Mouse (Mus musculus): ENCODE results near the gene Lmx1b. TPM values are rescaled to one million over a fixed set of nuclear protein-coding genes. Genes with fewer than 3 reads are reported as not detected.
A peak's percentile ranks its signal among the peaks of the same experiment; 100 is the strongest.

Lmx1b gene
- polyA plus RNA-seq, 1 experiment from 2014 or later = 1.6 TPM

DNA sequence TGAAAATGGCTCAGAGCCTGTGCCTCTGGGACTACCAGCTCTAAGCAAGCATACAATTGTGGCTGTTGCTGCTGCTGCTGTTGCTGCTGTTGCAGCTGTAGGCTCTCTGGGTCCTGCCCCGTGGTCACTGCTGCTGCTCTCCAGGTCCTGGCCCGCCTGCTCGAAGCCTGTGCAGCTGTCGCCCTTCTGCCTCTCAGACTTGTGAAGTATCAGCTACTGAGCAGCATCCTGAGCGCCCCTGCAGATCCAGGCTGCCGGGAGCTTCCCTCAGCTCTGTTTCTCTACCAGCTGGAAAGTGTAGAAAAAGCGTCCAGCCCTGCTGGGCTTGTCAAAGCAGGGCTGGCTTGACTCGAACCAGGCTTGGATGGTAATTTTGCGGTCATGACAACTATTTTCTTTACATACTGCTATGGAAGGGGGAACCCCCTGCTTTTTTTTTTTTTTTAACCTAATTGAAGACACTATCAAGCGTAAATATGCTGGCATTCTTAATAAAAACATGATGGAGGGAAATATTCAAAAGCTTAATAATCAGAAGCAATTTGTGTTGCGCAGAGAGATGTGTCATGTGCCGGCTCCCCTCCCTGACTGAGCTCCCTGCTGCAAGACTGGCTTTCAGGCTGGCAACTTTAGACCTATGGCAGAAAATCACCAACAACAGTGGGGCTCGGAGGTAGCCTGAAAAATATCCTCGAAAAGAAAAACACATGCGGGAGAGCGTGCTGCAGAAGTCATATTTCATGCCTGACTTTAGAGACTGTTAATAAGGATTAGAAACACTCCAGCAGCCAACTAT, 13.9 kb downstream of the Lmx1b start:
- Histone ChIP-seq H3K4me2 (ENCODE audit: low read depth) (no peak overlapping the region), H3K9ac (ENCODE audit: low read length) (no peak overlapping the region), H3K4me3 (ENCODE audit: low read depth, low read length) (no peak overlapping the region), H3K36me3 (ENCODE audit: control insufficient read depth, insufficient read depth, low read length) (no peaks in the 10 kb centered on the region), H3K27me3 (ENCODE audit: control insufficient read depth, insufficient read depth, low read length) (peaks cover 81% of the 10 kb centered on the region), H3K9me3 (ENCODE audit: control insufficient read depth, low read length) (no peaks in the 10 kb centered on the region), H3K4me1 (ENCODE audit: control insufficient read depth, insufficient read depth, low read length) (peaks cover 26% of the 10 kb centered on the region), H3K27ac (ENCODE audit: low read depth, low read length) (no peak overlapping the region)
- WGBS = 19% methylated on average over 16 of the region's 16 CpGs
- DNase-seq (ENCODE audit: low spot score) (no peak), ATAC-seq (ENCODE audit: insufficient read depth, low FRiP score, low TSS enrichment) (no peak)

- Histone ChIP-seq H3K9ac (ENCODE audit: low read length) (no peak overlapping the region), H3K4me1 (ENCODE audit: control insufficient read depth, insufficient read depth, low read length) (peaks cover 9% of the 10 kb centered on the region; the same call in 1 of the 2 replicates), H3K27ac (ENCODE audit: low read depth, low read length) (no peak overlapping the region), H3K27me3 (ENCODE audit: control insufficient read depth, insufficient read depth, low read length) (peaks cover 55% of the 10 kb centered on the region), H3K9me3 (ENCODE audit: control insufficient read depth, low read length) (no peaks in the 10 kb centered on the region), H3K36me3 (ENCODE audit: control insufficient read depth, insufficient read depth, low read length) (no peaks in the 10 kb centered on the region), H3K4me3 (ENCODE audit: low read depth, low read length) (no peak overlapping the region), H3K4me2 (ENCODE audit: low read depth) (no peak overlapping the region)
- DNase-seq (ENCODE audit: low spot score) (no peak), ATAC-seq (ENCODE audit: insufficient read depth, low FRiP score, low TSS enrichment) (no peak)
- WGBS = 62% methylated on average over 9 of the region's 9 CpGs
Observed at GRCm38 (mm10) chr2:33617670-33618069, 22.6 kb downstream of the Lmx1b start.

- H3K27me3 ChIP-seq (ENCODE audit: control insufficient read depth, insufficient read depth, low read length) = peaks cover 54% of the 10 kb centered on the region
Observed at GRCm38 (mm10) chr2:33616411-33616843, 23.9 kb downstream of the Lmx1b start.

GRCm38 (mm10) chr2:33615843-33616344, 24.4 kb downstream of the Lmx1b start:
- no peak overlapping the region for H3K9ac ChIP-seq (ENCODE audit: low read length)
- peak; percentile 65 for DNase-seq (ENCODE audit: low spot score)
- ATAC-seq (ENCODE audit: insufficient read depth, low FRiP score, low TSS enrichment) = peak; percentile 66
- H3K9me3 ChIP-seq (ENCODE audit: control insufficient read depth, low read length) = no peaks in the 10 kb centered on the region
- H3K27me3 ChIP-seq (ENCODE audit: control insufficient read depth, insufficient read depth, low read length) = peaks cover 54% of the 10 kb centered on the region
- WGBS = 3% methylated on average over 17 of the region's 17 CpGs
- H3K4me3 ChIP-seq (ENCODE audit: low read depth, low read length) = peak overlapping the region; percentile 23
- peaks cover 9% of the 10 kb centered on the region; the same call in 1 of the 2 replicates for H3K4me1 ChIP-seq (ENCODE audit: control insufficient read depth, insufficient read depth, low read length)
- peak overlapping the region; percentile 47 for H3K4me2 ChIP-seq (ENCODE audit: low read depth)
- peak overlapping the region; percentile 73 for H3K27ac ChIP-seq (ENCODE audit: low read depth, low read length)
- no peaks in the 10 kb centered on the region for H3K36me3 ChIP-seq (ENCODE audit: control insufficient read depth, insufficient read depth, low read length)

More at GRCm38 (mm10) chr2:33616411-33616843, 23.9 kb downstream of the Lmx1b start:
- peak; percentile 80 for ATAC-seq (ENCODE audit: insufficient read depth, low FRiP score, low TSS enrichment)
- Histone ChIP-seq H3K4me2 (ENCODE audit: low read depth) (peak overlapping the region; percentile 47), H3K27ac (ENCODE audit: low read depth, low read length) (peak overlapping the region; percentile 73), H3K9ac (ENCODE audit: low read length) (no peak overlapping the region), H3K4me1 (ENCODE audit: control insufficient read depth, insufficient read depth, low read length) (peaks cover 9% of the 10 kb centered on the region; the same call in 1 of the 2 replicates), H3K36me3 (ENCODE audit: control insufficient read depth, insufficient read depth, low read length) (no peaks in the 10 kb centered on the region), H3K9me3 (ENCODE audit: control insufficient read depth, low read length) (no peaks in the 10 kb centered on the region), H3K4me3 (ENCODE audit: low read depth, low read length) (peak overlapping the region; percentile 23)
- peak; percentile 81 for DNase-seq (ENCODE audit: low spot score)
- WGBS = under 1% methylated on average over 30 of the region's 30 CpGs

- Histone ChIP-seq H3K4me2 (ENCODE audit: low read depth) (no peak overlapping the region), H3K9me3 (ENCODE audit: control insufficient read depth, low read length) (no peaks in the 10 kb centered on the region), H3K27ac (ENCODE audit: low read depth, low read length) (no peak overlapping the region), H3K4me1 (ENCODE audit: control insufficient read depth, insufficient read depth, low read length) (peaks cover 18% of the 10 kb centered on the region), H3K4me3 (ENCODE audit: low read depth, low read length) (no peak overlapping the region), H3K9ac (ENCODE audit: low read length) (no peak overlapping the region), H3K27me3 (ENCODE audit: control insufficient read depth, insufficient read depth, low read length) (peaks cover 25% of the 10 kb centered on the region), H3K36me3 (ENCODE audit: control insufficient read depth, insufficient read depth, low read length) (no peaks in the 10 kb centered on the region)
- WGBS = 3% methylated on average over 18 of the region's 18 CpGs
- DNase-seq (ENCODE audit: low spot score) (no peak), ATAC-seq (ENCODE audit: insufficient read depth, low FRiP score, low TSS enrichment) (peak; percentile 44; the same call in 1 of the 2 replicates)
Observed at GRCm38 (mm10) chr2:33605487-33606256, 34.6 kb downstream of the Lmx1b start.

GRCm38 (mm10) chr2:33604846-33605486, 35.3 kb downstream of the Lmx1b start:
- ATAC-seq (ENCODE audit: insufficient read depth, low FRiP score, low TSS enrichment) (peak; percentile 45), DNase-seq (ENCODE audit: low spot score) (peak; percentile 34)
- Histone ChIP-seq H3K4me3 (ENCODE audit: low read depth, low read length) (no peak overlapping the region), H3K27ac (ENCODE audit: low read depth, low read length) (no peak overlapping the region), H3K9ac (ENCODE audit: low read length) (no peak overlapping the region), H3K27me3 (ENCODE audit: control insufficient read depth, insufficient read depth, low read length) (peaks cover 22% of the 10 kb centered on the region), H3K36me3 (ENCODE audit: control insufficient read depth, insufficient read depth, low read length) (no peaks in the 10 kb centered on the region), H3K4me1 (ENCODE audit: control insufficient read depth, insufficient read depth, low read length) (peaks cover 18% of the 10 kb centered on the region), H3K4me2 (ENCODE audit: low read depth) (no peak overlapping the region), H3K9me3 (ENCODE audit: control insufficient read depth, low read length) (no peaks in the 10 kb centered on the region)
- 2% methylated on average over 7 of the region's 7 CpGs for WGBS

- H3K4me1 ChIP-seq (ENCODE audit: control insufficient read depth, insufficient read depth, low read length) = peaks cover 7% of the 10 kb centered on the region
- WGBS = 44% methylated on average over 6 of the region's 6 CpGs
- no peak for DNase-seq (ENCODE audit: low spot score)
Observed at GRCm38 (mm10) chr2:33600520-33600919, 39.8 kb downstream of the Lmx1b start.

GRCm38 (mm10) chr2:33597384-33597783, 42.9 kb downstream of the Lmx1b start:
- Histone ChIP-seq H3K9me3 (ENCODE audit: control insufficient read depth, low read length) (no peaks in the 10 kb centered on the region), H3K27ac (ENCODE audit: low read depth, low read length) (no peak overlapping the region), H3K9ac (ENCODE audit: low read length) (no peak overlapping the region), H3K36me3 (ENCODE audit: control insufficient read depth, insufficient read depth, low read length) (no peaks in the 10 kb centered on the region), H3K4me2 (ENCODE audit: low read depth) (no peak overlapping the region), H3K4me1 (ENCODE audit: control insufficient read depth, insufficient read depth, low read length) (peaks cover 17% of the 10 kb centered on the region), H3K27me3 (ENCODE audit: control insufficient read depth, insufficient read depth, low read length) (peaks cover 15% of the 10 kb centered on the region; the same call in 1 of the 2 replicates), H3K4me3 (ENCODE audit: low read depth, low read length) (no peak overlapping the region)
- 44% methylated on average over 4 of the region's 4 CpGs for WGBS
- no peak for ATAC-seq (ENCODE audit: insufficient read depth, low FRiP score, low TSS enrichment)
- peak; percentile 46 for DNase-seq (ENCODE audit: low spot score)

More at GRCm38 (mm10) chr2:33600520-33600919, 39.8 kb downstream of the Lmx1b start:
- no peaks in the 10 kb centered on the region for H3K36me3 ChIP-seq (ENCODE audit: control insufficient read depth, insufficient read depth, low read length)
- H3K27ac ChIP-seq (ENCODE audit: low read depth, low read length) = no peak overlapping the region
- H3K9ac ChIP-seq (ENCODE audit: low read length) = no peak overlapping the region
- no peak overlapping the region for H3K4me2 ChIP-seq (ENCODE audit: low read depth)
- H3K27me3 ChIP-seq (ENCODE audit: control insufficient read depth, insufficient read depth, low read length) = peaks cover 11% of the 10 kb centered on the region; the same call in 1 of the 2 replicates
- no peak for ATAC-seq (ENCODE audit: insufficient read depth, low FRiP score, low TSS enrichment)
- no peak overlapping the region for H3K4me3 ChIP-seq (ENCODE audit: low read depth, low read length)
- no peaks in the 10 kb centered on the region for H3K9me3 ChIP-seq (ENCODE audit: control insufficient read depth, low read length)

Data from neural tube, embryonic 11.5 days (tissue).